9 mouse cellular contexts compared by ENCODE assay signal in the genomic region with DNA sequence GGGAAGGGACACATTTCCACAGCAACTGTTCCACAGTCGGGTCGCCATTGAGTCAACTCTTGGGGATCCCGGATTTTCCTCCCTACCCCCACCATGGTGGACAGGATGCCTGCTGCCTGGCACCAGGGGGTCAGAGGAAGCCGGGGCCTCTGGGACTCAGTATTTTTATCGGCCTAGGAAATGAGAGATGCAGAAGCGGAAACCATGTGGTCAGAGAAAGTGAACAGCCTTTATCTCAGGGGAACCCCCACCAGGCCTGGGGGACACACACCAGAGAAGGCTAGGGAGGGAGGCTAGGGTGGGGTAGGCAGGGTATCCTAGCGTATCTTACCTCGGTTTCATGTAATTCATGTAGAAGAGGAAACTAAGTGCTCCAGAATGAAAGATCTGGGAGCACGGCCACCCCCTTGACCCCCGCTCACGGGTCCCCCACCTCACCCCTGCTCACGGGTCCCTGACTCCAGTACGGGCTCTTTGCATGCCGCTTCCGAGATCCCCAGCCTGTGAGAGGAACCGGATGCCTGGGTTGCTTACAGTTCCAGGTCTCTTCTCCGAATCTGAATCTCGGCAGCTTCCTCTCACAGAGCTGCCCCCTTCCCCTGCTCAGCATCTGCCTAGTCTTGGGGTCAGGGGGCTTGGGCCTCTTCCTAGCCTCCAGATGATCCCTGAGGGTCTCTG. TPM values are rescaled to one million over a fixed set of nuclear protein-coding genes. Genes with fewer than 3 reads are reported as not detected.
DNase-seq lines count a peak whose midpoint lies in the region; ATAC-seq and TF ChIP-seq lines count a peak whose summit lies in the region.
"Had no signal": no experiment of that assay in that cellular context is flagged by ENCODE, and none has a peak within 500 bp of the region (broad histone marks: within the 10 kb centered on the region; RNA-seq: fewer than 3 reads in every experiment).

No protein-coding gene starts in this region.

- no peak for TF ChIP-seq CTCF in lung, embryonic 14.5 days (IDR thresholded peaks at IDR 0.05; ENCODE audit: low read depth)
- no peak for TF ChIP-seq CTCF in lung, adult 2 months (IDR thresholded peaks at IDR 0.05; ENCODE audit: insufficient read depth, low read length)

- peak; percentile 58; the same call in 1 of the 2 replicates for ATAC-seq in lung, embryonic 14.5 days (ENCODE audit: insufficient read depth)
- peak; percentile 52; the same call in 1 of the 2 replicates for ATAC-seq in heart, embryonic 14.5 days (ENCODE audit: insufficient number of reproducible peaks, insufficient read depth, low FRiP score, low read depth)
- peak; percentile 49; the same call in 1 of the 2 replicates for ATAC-seq in liver, embryonic 11.5 days (replicated peaks; ENCODE audit: low FRiP score)
- no peak for ATAC-seq in stomach, embryonic 16.5 days (ENCODE audit: insufficient read depth, low FRiP score)
- ATAC-seq in forebrain, embryonic 12.5 days (ENCODE audit: low FRiP score): no peak

- DNase-seq in lung, embryonic 14.5 days: peak; percentile 61
- DNase-seq in lung, adult 2 months: no peak
- no peak for DNase-seq in liver, embryonic 11.5 days (ENCODE audit: low spot score)
- no peak for DNase-seq in cerebellum, adult 8-10 months
- no peak for DNase-seq in cerebellum, postnatal 4 days (ENCODE audit: low spot score in 2 of 2)

- H3K9ac ChIP-seq in lung, embryonic 14.5 days: 0 out of 2 replicates have a peak overlapping the region, but pooled peaks have one; percentile 13
- H3K9ac ChIP-seq in heart, embryonic 14.5 days (ENCODE audit: low read length): no peak overlapping the region
- H3K9ac ChIP-seq in liver, embryonic 11.5 days (ENCODE audit: low read depth, low read length): no peak overlapping the region
- H3K9ac ChIP-seq in stomach, embryonic 16.5 days (ENCODE audit: low read length): no peak overlapping the region; the same call in 1 of the 2 replicates
- H3K9ac ChIP-seq in forebrain, embryonic 12.5 days: no peak overlapping the region
- H3K9ac ChIP-seq: neural tube, embryonic 13.5 days had no signal

- no peaks in the 10 kb centered on the region for H3K27me3 ChIP-seq in lung, embryonic 14.5 days (ENCODE audit: insufficient read depth, low read length)
- H3K27me3 ChIP-seq in heart, embryonic 14.5 days (ENCODE audit: control insufficient read depth, insufficient read depth, low read length): no peaks in the 10 kb centered on the region
- no peaks in the 10 kb centered on the region for H3K27me3 ChIP-seq in liver, embryonic 11.5 days (replicated peaks; ENCODE audit: control insufficient read depth, insufficient read depth, low read length)
- H3K27me3 ChIP-seq in stomach, embryonic 16.5 days (ENCODE audit: control insufficient read depth, insufficient read depth, low read length): no peaks in the 10 kb centered on the region
- no peaks in the 10 kb centered on the region for H3K27me3 ChIP-seq in forebrain, embryonic 12.5 days
- H3K27me3 ChIP-seq: neural tube, embryonic 13.5 days had no signal

- H3K4me3 ChIP-seq in lung, embryonic 14.5 days (ENCODE audit: low read depth, low read length): no peak overlapping the region
- H3K4me3 ChIP-seq in lung, adult 2 months (replicated peaks; ENCODE audit: extremely low read depth, low read depth, low read length): no peak overlapping the region
- H3K4me3 ChIP-seq in heart, embryonic 14.5 days (ENCODE audit: control insufficient read depth in 1 of 2, insufficient read depth in 1 of 2, low read depth in 1 of 2, low read length in 2 of 2): no peak overlapping the region
- H3K4me3 ChIP-seq in liver, embryonic 11.5 days (ENCODE audit: low read depth, low read length): peak overlapping the region; percentile 8; the same call in 1 of the 2 replicates
- no peak overlapping the region for H3K4me3 ChIP-seq in stomach, embryonic 16.5 days (replicated peaks; ENCODE audit: low read length)
- H3K4me3 ChIP-seq in forebrain, embryonic 12.5 days (replicated peaks): no peak overlapping the region
- H3K4me3 ChIP-seq: neural tube, embryonic 13.5 days had no signal

- H3K36me3 ChIP-seq in lung, embryonic 14.5 days (ENCODE audit: insufficient read depth): peaks cover 23% of the 10 kb centered on the region
- H3K36me3 ChIP-seq in heart, embryonic 14.5 days (ENCODE audit: control insufficient read depth, insufficient read depth, low read length): peaks cover 36% of the 10 kb centered on the region
- peaks cover 14% of the 10 kb centered on the region; the same call in 1 of the 2 replicates for H3K36me3 ChIP-seq in liver, embryonic 11.5 days (ENCODE audit: control insufficient read depth, insufficient read depth, low read length)
- H3K36me3 ChIP-seq in stomach, embryonic 16.5 days (ENCODE audit: control insufficient read depth, insufficient read depth, low read length): no peaks in the 10 kb centered on the region
- peaks cover 39% of the 10 kb centered on the region for H3K36me3 ChIP-seq in forebrain, embryonic 12.5 days (replicated peaks)

- no peak for TF ChIP-seq POLR2A in lung, adult 2 months (IDR thresholded peaks at IDR 0.05; ENCODE audit: borderline replicate concordance, extremely low read depth, low read depth, low read length)

- peak overlapping the region; percentile 46 for H3K27ac ChIP-seq in lung, embryonic 14.5 days (ENCODE audit: low read depth)
- peak overlapping the region; percentile 50 to 72 for H3K27ac ChIP-seq in heart, embryonic 14.5 days (replicated peaks in 1 of 2; ENCODE audit: control insufficient read depth in 1 of 2, insufficient read depth in 1 of 2, low read depth in 2 of 2, low read length in 2 of 2)
- H3K27ac ChIP-seq in liver, embryonic 11.5 days (ENCODE audit: low read depth, low read length): 0 out of 2 replicates have a peak overlapping the region, but pooled peaks have one; percentile 3
- H3K27ac ChIP-seq in stomach, embryonic 16.5 days (ENCODE audit: low read length): peak overlapping the region; percentile 28; the same call in 1 of the 2 replicates
- H3K27ac ChIP-seq in forebrain, embryonic 12.5 days: no peak overlapping the region
- H3K27ac ChIP-seq: neural tube, embryonic 13.5 days had no signal

- H3K4me1 ChIP-seq in lung, embryonic 14.5 days (ENCODE audit: insufficient read depth): no peaks in the 10 kb centered on the region
- H3K4me1 ChIP-seq in lung, adult 2 months (ENCODE audit: control insufficient read depth, insufficient read depth, low read length): peaks cover 20% of the 10 kb centered on the region
- H3K4me1 ChIP-seq in heart, embryonic 14.5 days (ENCODE audit: control insufficient read depth in 2 of 2, insufficient read depth in 2 of 2, low read length in 2 of 2): peaks cover 12 to 20% of the 10 kb centered on the region in 2 experiments
- peaks cover 11% of the 10 kb centered on the region for H3K4me1 ChIP-seq in liver, embryonic 11.5 days (replicated peaks; ENCODE audit: control insufficient read depth, insufficient read depth, low read length)
- H3K4me1 ChIP-seq in stomach, embryonic 16.5 days (ENCODE audit: control insufficient read depth, insufficient read depth, low read length): peaks cover 9% of the 10 kb centered on the region
- H3K4me1 ChIP-seq in forebrain, embryonic 12.5 days: no peaks in the 10 kb centered on the region
- H3K4me1 ChIP-seq: neural tube, embryonic 13.5 days had no signal

- WGBS in lung, embryonic 14.5 days: 64% methylated on average over 18 of the region's 18 CpGs
- WGBS in lung, adult 2 months: 44% methylated on average over 18 of the region's 18 CpGs
- WGBS in heart, embryonic 14.5 days: 73% methylated on average over 18 of the region's 18 CpGs
- WGBS in liver, embryonic 11.5 days: 43% methylated on average over 18 of the region's 18 CpGs
- WGBS in stomach, embryonic 16.5 days: 71% methylated on average over 18 of the region's 18 CpGs
- WGBS in forebrain, embryonic 12.5 days: 86% methylated on average over 18 of the region's 18 CpGs

- no peaks in the 10 kb centered on the region for H3K9me3 ChIP-seq in lung, embryonic 14.5 days (ENCODE audit: low read depth, low read length)
- no peaks in the 10 kb centered on the region for H3K9me3 ChIP-seq in heart, embryonic 14.5 days (ENCODE audit: control insufficient read depth, low read length)
- H3K9me3 ChIP-seq in liver, embryonic 11.5 days (ENCODE audit: control insufficient read depth, low read length): no peaks in the 10 kb centered on the region
- H3K9me3 ChIP-seq in stomach, embryonic 16.5 days (replicated peaks; ENCODE audit: control insufficient read depth, low read length): no peaks in the 10 kb centered on the region
- H3K9me3 ChIP-seq in forebrain, embryonic 12.5 days: no peaks in the 10 kb centered on the region
- H3K9me3 ChIP-seq: neural tube, embryonic 13.5 days had no signal

- H3K4me2 ChIP-seq in lung, embryonic 14.5 days: 0 out of 2 replicates have a peak overlapping the region, but pooled peaks have one; percentile 23
- H3K4me2 ChIP-seq in heart, embryonic 14.5 days (ENCODE audit: low read length): no peak overlapping the region
- H3K4me2 ChIP-seq in liver, embryonic 11.5 days: peak overlapping the region; percentile 22
- no peak overlapping the region for H3K4me2 ChIP-seq in stomach, embryonic 16.5 days (ENCODE audit: low read depth, low read length)
- no peak overlapping the region for H3K4me2 ChIP-seq in forebrain, embryonic 12.5 days
- H3K4me2 ChIP-seq: neural tube, embryonic 13.5 days had no signal

RNA-seq across cellular contexts. Expression of a gene that starts 2.0 kb away (rescaled TPM):
- polyA plus RNA-seq in lung, embryonic 14.5 days (2014; fragmentation: Nextera tagmentation; extraction: Ambion mirVana): 0.37 and 0.70 TPM in 2 replicates
- polyA plus RNA-seq in lung, adult 2 months (2012; rRNA removed): 1.2 TPM in 1 of 2 replicates, not detected in the other
- 0.69 TPM in 1 of 2 replicates, not detected in the other for polyA plus RNA-seq in heart, embryonic 14.5 days (2014; fragmentation: Nextera tagmentation; extraction: Ambion mirVana)
- polyA plus RNA-seq in liver, embryonic 11.5 days (2014; fragmentation: Nextera tagmentation; extraction: Ambion mirVana): 0.53 TPM in 1 of 2 replicates, not detected in the other
- polyA plus RNA-seq in stomach, embryonic 16.5 days (2015; fragmentation: Nextera tagmentation; extraction: Ambion mirVana): 0.27 TPM in 1 of 2 replicates, not detected in the other
- polyA plus RNA-seq in forebrain, embryonic 12.5 days (2016; fragmentation: Nextera tagmentation; extraction: Ambion mirVana): 0.41 TPM in 2 replicates

RNA-seq across cellular contexts. Expression of a gene that starts 13.5 kb away (rescaled TPM):
- 0.26 TPM in 1 of 2 replicates, not detected in the other for polyA plus RNA-seq in lung, embryonic 14.5 days (2014; fragmentation: Nextera tagmentation; extraction: Ambion mirVana)
- 1.0 and 1.1 TPM in 2 replicates for polyA plus RNA-seq in lung, adult 2 months (2012; rRNA removed)
- not detected in 2 replicates for polyA plus RNA-seq in heart, embryonic 14.5 days (2014; fragmentation: Nextera tagmentation; extraction: Ambion mirVana)
- not detected in 2 replicates for polyA plus RNA-seq in liver, embryonic 11.5 days (2014; fragmentation: Nextera tagmentation; extraction: Ambion mirVana)
- 0.44 and 0.46 TPM in 2 replicates for polyA plus RNA-seq in stomach, embryonic 16.5 days (2015; fragmentation: Nextera tagmentation; extraction: Ambion mirVana)
- not detected in 2 replicates for polyA plus RNA-seq in forebrain, embryonic 12.5 days (2016; fragmentation: Nextera tagmentation; extraction: Ambion mirVana)

RNA-seq across cellular contexts. Expression of a gene that starts 14.8 kb away (rescaled TPM):
- 3.7 and 5.9 TPM in 2 replicates for polyA plus RNA-seq in lung, embryonic 14.5 days (2014; fragmentation: Nextera tagmentation; extraction: Ambion mirVana)
- 6.3 and 8.1 TPM in 2 replicates for polyA plus RNA-seq in lung, adult 2 months (2012; rRNA removed)
- polyA plus RNA-seq in heart, embryonic 14.5 days (2014; fragmentation: Nextera tagmentation; extraction: Ambion mirVana): 10.7 and 14.3 TPM in 2 replicates
- polyA plus RNA-seq in liver, embryonic 11.5 days (2014; fragmentation: Nextera tagmentation; extraction: Ambion mirVana): 2.6 and 2.9 TPM in 2 replicates
- 6.0 and 6.8 TPM in 2 replicates for polyA plus RNA-seq in stomach, embryonic 16.5 days (2015; fragmentation: Nextera tagmentation; extraction: Ambion mirVana)
- 16.2 and 17.3 TPM in 2 replicates for polyA plus RNA-seq in forebrain, embryonic 12.5 days (2016; fragmentation: Nextera tagmentation; extraction: Ambion mirVana)

RNA-seq across cellular contexts. Expression of a gene that starts 16.8 kb away (rescaled TPM):
- 0.12 and 0.21 TPM in 2 replicates for polyA plus RNA-seq in lung, embryonic 14.5 days (2014; fragmentation: Nextera tagmentation; extraction: Ambion mirVana)
- polyA plus RNA-seq in lung, adult 2 months (2012; rRNA removed): 2.1 and 2.5 TPM in 2 replicates
- polyA plus RNA-seq in heart, embryonic 14.5 days (2014; fragmentation: Nextera tagmentation; extraction: Ambion mirVana): not detected in 2 replicates
- 0.47 and 0.53 TPM in 2 replicates for polyA plus RNA-seq in liver, embryonic 11.5 days (2014; fragmentation: Nextera tagmentation; extraction: Ambion mirVana)
- polyA plus RNA-seq in stomach, embryonic 16.5 days (2015; fragmentation: Nextera tagmentation; extraction: Ambion mirVana): 0.32 TPM in 1 of 2 replicates, not detected in the other
- polyA plus RNA-seq in forebrain, embryonic 12.5 days (2016; fragmentation: Nextera tagmentation; extraction: Ambion mirVana): not detected in 2 replicates

RNA-seq across cellular contexts. Expression of a gene that starts 16.9 kb away (rescaled TPM):
- 3.0 and 4.5 TPM in 2 replicates for polyA plus RNA-seq in lung, embryonic 14.5 days (2014; fragmentation: Nextera tagmentation; extraction: Ambion mirVana)
- polyA plus RNA-seq in lung, adult 2 months (2012; rRNA removed): 16.5 and 21.6 TPM in 2 replicates
- 3.1 and 4.2 TPM in 2 replicates for polyA plus RNA-seq in heart, embryonic 14.5 days (2014; fragmentation: Nextera tagmentation; extraction: Ambion mirVana)
- 4.6 and 5.4 TPM in 2 replicates for polyA plus RNA-seq in liver, embryonic 11.5 days (2014; fragmentation: Nextera tagmentation; extraction: Ambion mirVana)
- 6.4 and 8.8 TPM in 2 replicates for polyA plus RNA-seq in stomach, embryonic 16.5 days (2015; fragmentation: Nextera tagmentation; extraction: Ambion mirVana)
- 11.0 and 12.9 TPM in 2 replicates for polyA plus RNA-seq in forebrain, embryonic 12.5 days (2016; fragmentation: Nextera tagmentation; extraction: Ambion mirVana)

Comparison
In these comparisons a context has a peak if more than half of its experiments do, and no peak if none do; other contexts are left out.
1. ATAC-seq: peak in lung, embryonic 14.5 days (single experiment), heart, embryonic 14.5 days (single experiment) and liver, embryonic 11.5 days (single experiment); none in stomach, embryonic 16.5 days (single experiment) and forebrain, embryonic 12.5 days (single experiment).
2. H3K4me2 ChIP-seq: peak in lung, embryonic 14.5 days (single experiment) and liver, embryonic 11.5 days (single experiment); none in heart, embryonic 14.5 days (single experiment), stomach, embryonic 16.5 days (single experiment) and forebrain, embryonic 12.5 days (single experiment).